Mouse (Mus musculus) sigmoid colon, adult 10 weeks (tissue): Measurements from ENCODE around the gene Gck. TPM values are rescaled to one million over a fixed set of nuclear protein-coding genes. Genes with fewer than 3 reads are reported as not detected.

Experiments used
- polyA plus RNA-seq: library from polyadenylated mRNA; stranded (reverse); fragments of 350-450 nt; fragmentation: Illumina TruSeq; extraction: RNeasy Lipid Tissue Mini Kit (QIAGEN cat#74804); gene quantifications from one replicate; pipeline ENCODE4 v1.2.3, GENCODE M21; 2014; ENCODE audit warnings: low read depth, low replicate concordance

Gene Gck
- polyA plus RNA-seq: not detected

DNA sequence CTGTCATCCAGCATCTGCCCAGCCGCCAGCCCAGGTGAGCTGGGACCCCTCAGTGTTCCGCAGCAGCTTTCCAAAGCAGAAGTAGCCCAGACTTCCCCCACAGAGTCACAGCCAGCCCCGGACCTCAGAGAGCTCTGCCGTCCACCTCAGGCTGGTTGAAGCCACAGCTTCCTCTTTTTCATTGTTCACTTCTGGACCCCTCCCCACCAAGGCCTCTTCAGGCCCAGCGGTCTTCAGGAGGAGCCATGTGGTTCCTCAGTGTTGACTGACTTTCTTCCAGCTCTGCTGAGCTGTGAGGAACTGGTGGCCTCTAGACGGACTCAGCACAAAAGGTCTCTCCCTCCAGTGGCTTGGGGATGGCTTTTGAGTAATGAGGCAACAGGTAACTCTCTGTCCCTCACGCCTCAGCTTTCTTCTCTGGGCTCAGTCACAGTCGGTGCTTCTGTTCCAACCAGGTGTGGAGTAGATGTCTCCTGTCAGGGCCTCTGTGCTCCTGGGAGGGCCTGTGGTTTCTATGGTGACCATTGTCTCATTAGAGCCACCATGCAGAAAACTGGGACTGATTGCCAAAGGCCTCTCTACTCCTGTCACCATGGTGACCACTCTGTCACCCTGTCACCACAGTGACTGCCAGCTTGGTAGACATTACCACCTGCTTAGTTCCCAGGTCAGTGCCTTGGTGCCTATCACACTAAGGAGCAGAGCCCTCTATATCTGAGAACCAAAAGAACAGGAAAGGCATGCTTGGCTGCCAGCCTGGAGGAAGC, at the start of gene Gck:
Gck (minus strand) TSS at position 496 of the 767 bp plus-strand sequence.

DNA sequence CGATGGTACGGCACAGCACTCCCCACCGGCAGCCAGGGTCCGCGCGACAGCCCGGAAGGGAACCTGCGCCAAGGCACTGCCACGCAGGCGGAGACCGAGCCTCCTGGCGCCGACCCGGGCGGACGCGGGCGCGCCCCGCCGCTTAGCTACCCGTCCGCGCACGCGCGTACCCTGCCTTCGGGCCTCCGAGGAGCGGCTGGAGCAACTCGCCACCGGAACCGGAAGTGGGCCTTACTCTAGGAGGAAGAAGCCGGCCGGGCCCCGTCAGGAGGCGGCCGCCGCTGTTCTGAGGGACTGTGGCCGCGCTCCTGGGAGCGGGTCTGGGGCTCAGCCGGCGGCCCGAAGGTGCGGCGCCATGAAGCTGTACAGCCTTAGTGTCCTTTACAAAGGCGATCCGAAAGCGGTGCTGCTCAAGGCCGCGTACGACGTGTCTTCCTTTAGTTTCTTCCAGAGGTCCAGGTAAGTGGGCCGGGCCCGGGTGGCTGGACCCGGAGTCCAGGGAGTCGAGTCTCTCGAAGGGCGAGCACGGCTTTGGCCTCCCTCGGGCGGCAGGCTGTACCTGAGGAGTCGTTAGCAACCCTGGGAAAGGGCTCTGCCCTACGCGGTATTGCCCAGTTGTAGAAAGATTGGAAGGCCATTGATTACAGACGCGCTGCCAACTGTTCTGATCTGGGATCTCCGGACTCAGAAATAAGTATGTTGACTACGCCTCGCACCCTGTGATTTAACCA, 5.8 kb upstream of the Gck start, which contains the start of gene Ykt6:
Ykt6 (plus strand) TSS at position 148 of the 731 bp plus-strand sequence.

DNA sequence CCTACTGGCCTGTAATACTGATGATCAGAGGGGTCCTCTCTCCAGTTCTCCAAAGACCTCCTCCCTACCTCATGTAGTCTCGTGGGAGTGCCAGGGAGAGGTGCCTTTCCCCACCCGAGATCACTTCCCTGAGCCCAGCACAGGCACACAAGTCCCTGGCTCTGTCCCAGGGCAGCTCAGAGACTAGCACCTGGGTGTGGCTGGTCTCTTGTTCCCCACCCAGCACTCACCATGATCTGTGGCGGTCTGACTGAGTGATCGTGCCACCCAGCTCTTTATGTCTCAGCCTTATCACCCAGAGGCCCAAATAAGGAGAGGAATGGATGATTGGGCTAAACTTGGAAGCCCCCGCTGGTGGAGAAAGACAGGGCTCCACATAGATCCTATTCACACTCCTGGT, 51.4 kb downstream of the Gck start, which contains the start of gene Myl7:
Myl7 (minus strand) TSS at position 252 of the 400 bp plus-strand sequence.

DNA sequence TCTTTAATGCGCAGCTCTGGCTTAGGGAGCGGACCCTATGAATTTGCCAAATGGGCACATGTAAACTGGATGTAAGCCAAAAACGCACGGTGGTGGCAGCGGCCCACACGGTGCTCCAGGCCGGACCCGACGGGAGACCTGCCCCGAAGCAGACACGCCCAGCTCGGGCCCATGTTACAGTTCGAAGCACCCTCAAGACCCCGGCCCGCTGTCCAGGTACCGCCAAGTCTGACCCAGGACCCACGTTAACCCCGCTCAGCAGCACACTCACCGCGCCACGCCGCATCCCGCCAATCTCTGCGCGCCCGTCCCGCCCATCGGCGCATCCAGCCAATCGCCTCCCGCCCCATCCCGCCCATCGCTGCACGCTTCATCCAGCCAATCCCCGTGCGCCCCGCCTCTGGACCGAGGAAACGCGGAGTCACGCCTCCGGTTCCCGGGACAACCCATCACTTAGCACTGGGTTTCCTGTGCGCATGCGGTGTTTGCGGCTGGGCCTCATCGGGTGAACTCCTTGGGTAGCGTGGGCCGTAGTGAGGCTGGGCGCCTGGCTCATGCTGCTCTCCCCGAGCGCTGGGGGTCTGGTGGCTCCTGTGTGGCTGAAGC, 71.9 kb downstream of the Gck start, which contains the start of gene Pold2:
Pold2 (minus strand) TSS at position 372 of the 606 bp plus-strand sequence.

DNA sequence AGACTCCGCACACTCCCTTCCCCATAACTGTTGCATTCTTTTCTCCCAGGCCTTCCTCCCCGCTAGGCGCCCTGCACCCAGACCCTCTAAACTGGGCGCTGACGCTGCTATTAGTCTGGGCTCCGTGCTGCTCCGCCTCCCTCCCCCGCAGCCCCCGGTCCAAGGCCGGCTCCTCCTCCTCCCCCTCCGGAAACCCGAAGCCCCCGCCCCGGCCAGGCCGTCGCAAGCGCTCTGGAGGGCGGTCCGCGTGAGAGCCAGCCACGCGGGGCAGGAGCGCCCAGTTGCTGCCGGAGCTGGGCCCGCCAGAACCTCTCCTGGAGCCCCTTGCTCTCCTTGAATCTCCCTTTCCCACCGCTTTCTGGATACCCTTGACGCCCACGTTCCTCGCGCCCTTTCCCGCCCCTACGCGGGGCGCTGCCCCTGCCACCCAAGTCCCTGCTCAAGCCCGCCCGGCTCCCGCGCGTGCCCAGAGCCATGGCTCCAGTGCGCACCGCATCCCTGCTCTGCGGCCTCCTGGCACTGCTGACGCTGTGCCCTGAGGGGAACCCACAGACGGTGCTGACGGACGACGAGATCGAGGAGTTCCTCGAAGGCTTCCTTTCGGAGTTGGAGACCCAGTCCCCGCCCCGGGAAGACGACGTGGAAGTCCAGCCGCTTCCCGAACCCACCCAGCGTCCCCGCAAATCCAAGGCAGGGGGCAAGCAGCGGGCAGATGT, 88.0 kb downstream of the Gck start, which contains the start of gene Aebp1:
Aebp1 (plus strand) TSS at position 270 of the 716 bp plus-strand sequence.

Other genes with a start within 250 kb of the Gck start
- 6.9 TPM for gene Mrps24, start 234.4 kb downstream of the Gck start, polyA plus RNA-seq
- gene Urgcp, start 187.7 kb downstream of the Gck start, polyA plus RNA-seq: 6.7 TPM
- gene Dbnl, start 161.6 kb downstream of the Gck start, polyA plus RNA-seq: 5.0 TPM
- gene Pgam2, start 146.3 kb downstream of the Gck start, polyA plus RNA-seq: not detected
- 1.7 TPM for gene Polm, start 112.1 kb downstream of the Gck start, polyA plus RNA-seq
- gene Aebp1, start 88.1 kb downstream of the Gck start, polyA plus RNA-seq: 0.88 TPM
- 0.25 TPM for gene Pold2, start 71.8 kb downstream of the Gck start, polyA plus RNA-seq
- not detected for gene Myl7, start 51.3 kb downstream of the Gck start, polyA plus RNA-seq
- 42.2 TPM for gene Ykt6, start 5.6 kb upstream of the Gck start, polyA plus RNA-seq
- gene Camk2b, start 116.3 kb upstream of the Gck start, polyA plus RNA-seq: 2.1 TPM
- gene A730071L15Rik, start 249.9 kb upstream of the Gck start, polyA plus RNA-seq: not detected